12 mouse cellular contexts compared by ENCODE assay signal in genomic region chr14:121314934-121315333, GRCm38 (mm10).
DNase-seq lines count a peak whose midpoint lies in the region; ATAC-seq and TF ChIP-seq lines count a peak whose summit lies in the region.
"Had no signal": no experiment of that assay in that cellular context is flagged by ENCODE, and none has a peak within 500 bp of the region (broad histone marks: within the 10 kb centered on the region; RNA-seq: fewer than 3 reads in every experiment).

No protein-coding gene starts in this region.

- no peaks in the 10 kb centered on the region for H3K9me3 ChIP-seq in heart, embryonic 10.5 days
- H3K9me3 ChIP-seq: hindbrain, embryonic 12.5 days; liver, embryonic 15.5 days had no signal

- ATAC-seq in CD4-positive, CD25-positive, alpha-beta regulatory T cell, adult 4 months = peak; percentile 46
- ATAC-seq in inflammation-experienced regulatory T-cells, adult 6 months = peak; percentile 61

- peak overlapping the region; percentile 29; the same call in 1 of the 2 replicates for H3K27ac ChIP-seq in heart, embryonic 10.5 days
- no peak overlapping the region for H3K27ac ChIP-seq in left cerebral cortex, adult 2 months
- H3K27ac ChIP-seq: hindbrain, embryonic 12.5 days; liver, embryonic 15.5 days had no signal

- no peak overlapping the region for H3K4me3 ChIP-seq in heart, embryonic 10.5 days
- no peak overlapping the region for H3K4me3 ChIP-seq in left cerebral cortex, adult 2 months
- H3K4me3 ChIP-seq: hindbrain, embryonic 12.5 days; liver, embryonic 15.5 days had no signal

- TF ChIP-seq CTCF in left cerebral cortex, adult 2 months (IDR thresholded peaks at IDR 0.05) = no peak

- WGBS in heart, embryonic 10.5 days = 72% methylated on average over 3 of the region's 3 CpGs

- no peaks in the 10 kb centered on the region for H3K36me3 ChIP-seq in heart, embryonic 10.5 days
- H3K36me3 ChIP-seq: hindbrain, embryonic 12.5 days; liver, embryonic 15.5 days had no signal

- DNase-seq in heart, embryonic 10.5 days (ENCODE audit: low spot score) = no peak
- no peak for DNase-seq in heart, postnatal 10 days
- DNase-seq in lung, adult 18-20 months = peak; percentile 25 to 31
- no peak for DNase-seq in lung, postnatal 25 days (ENCODE audit: low spot score)
- no peak for DNase-seq in left cerebral cortex, adult 2 months (ENCODE audit: extremely low spot score in 1 of 2, low spot score in 2 of 2)
- no peak for DNase-seq in thymus, postnatal 0 days (ENCODE audit: low spot score)
- DNase-seq: adrenal gland, adult 8-10 months; thymus, postnatal 4 days had no signal

- peaks cover 85% of the 10 kb centered on the region for H3K4me1 ChIP-seq in heart, embryonic 10.5 days

- no peaks in the 10 kb centered on the region for H3K27me3 ChIP-seq in heart, embryonic 10.5 days (ENCODE audit: insufficient read depth, poor library complexity, severe bottlenecking)
- H3K27me3 ChIP-seq: hindbrain, embryonic 12.5 days; liver, embryonic 15.5 days had no signal

- intact Hi-C loops in heart, postnatal 10 days (cut with DNase I) = no loop called here
- intact Hi-C loops in left cerebral cortex, adult 2 months (cut with DNase I) = no loop called here

Comparison
In these comparisons a context has a peak if more than half of its experiments do, and no peak if none do; other contexts are left out.
1. DNase-seq: peak in lung, adult 18-20 months (2 of 2); none in heart, embryonic 10.5 days (single experiment), heart, postnatal 10 days (0 of 2), lung, postnatal 25 days (single experiment), left cerebral cortex, adult 2 months (0 of 2) and thymus, postnatal 0 days (single experiment).